ENCODE assay signal across 11 mouse cellular contexts in genomic region chr10:69020811-69021743, GRCm38 (mm10).
DNase-seq lines count a peak whose midpoint lies in the region; ATAC-seq and TF ChIP-seq lines count a peak whose summit lies in the region.
"Had no signal": no experiment of that assay in that cellular context is flagged by ENCODE, and none has a peak within 500 bp of the region (broad histone marks: within the 10 kb centered on the region; RNA-seq: fewer than 3 reads in every experiment).

No protein-coding gene starts in this region.

- no peak overlapping the region for H3K27ac ChIP-seq in heart, embryonic 16.5 days (ENCODE audit: low read length)
- no peak overlapping the region for H3K27ac ChIP-seq in intestine, postnatal 0 days (ENCODE audit: low read depth, low read length)
- H3K27ac ChIP-seq: kidney, embryonic 15.5 days; liver, embryonic 12.5 days had no signal

- no peaks in the 10 kb centered on the region for H3K27me3 ChIP-seq in heart, embryonic 16.5 days (ENCODE audit: control insufficient read depth, insufficient read depth, low read length)
- H3K27me3 ChIP-seq in intestine, postnatal 0 days (replicated peaks; ENCODE audit: control insufficient read depth, insufficient read depth, low read length) = no peaks in the 10 kb centered on the region
- H3K27me3 ChIP-seq: kidney, embryonic 15.5 days; liver, embryonic 12.5 days had no signal

- no peak overlapping the region for H3K9ac ChIP-seq in heart, embryonic 16.5 days (ENCODE audit: low read length)
- H3K9ac ChIP-seq in intestine, postnatal 0 days (ENCODE audit: low read depth, low read length) = no peak overlapping the region
- H3K9ac ChIP-seq: kidney, embryonic 15.5 days; liver, embryonic 12.5 days had no signal

- no peak for TF ChIP-seq CTCF in brain, embryonic 14.5 days (IDR thresholded peaks at IDR 0.05; ENCODE audit: borderline replicate concordance, extremely low read depth, insufficient read depth, insufficient read length)
- TF ChIP-seq CTCF in intestine, postnatal 0 days (IDR thresholded peaks at IDR 0.05; ENCODE audit: low read depth) = no peak

- ATAC-seq in heart, embryonic 16.5 days (replicated peaks; ENCODE audit: extremely low read depth, insufficient read depth, low FRiP score) = no peak
- ATAC-seq in intestine, postnatal 0 days = no peak
- ATAC-seq: liver, embryonic 12.5 days had no signal

- 0 out of 2 replicates have a peak, but pooled peaks cover 3% of the 10 kb centered on the region for H3K4me1 ChIP-seq in heart, embryonic 16.5 days (ENCODE audit: control insufficient read depth, insufficient read depth, low read length)
- H3K4me1 ChIP-seq in intestine, postnatal 0 days (replicated peaks; ENCODE audit: control insufficient read depth, insufficient read depth, low read length) = no peaks in the 10 kb centered on the region
- H3K4me1 ChIP-seq: liver, embryonic 12.5 days had no signal

- H3K9me3 ChIP-seq in heart, embryonic 16.5 days (replicated peaks; ENCODE audit: control insufficient read depth, low read length) = no peaks in the 10 kb centered on the region
- H3K9me3 ChIP-seq in intestine, postnatal 0 days (ENCODE audit: control insufficient read depth) = no peaks in the 10 kb centered on the region
- H3K9me3 ChIP-seq: kidney, embryonic 15.5 days; liver, embryonic 12.5 days had no signal

- TF ChIP-seq POLR2A in brain, embryonic 14.5 days (IDR thresholded peaks at IDR 0.05; ENCODE audit: borderline replicate concordance, extremely low read depth, insufficient read depth, insufficient read length, poor library complexity, severe bottlenecking) = no peak

- H3K4me2 ChIP-seq in heart, embryonic 16.5 days (ENCODE audit: low read depth, low read length) = 0 out of 2 replicates have a peak overlapping the region, but pooled peaks have one; percentile 26
- peak overlapping the region; percentile 40; the same call in 1 of the 2 replicates for H3K4me2 ChIP-seq in intestine, postnatal 0 days (replicated peaks; ENCODE audit: low read depth)
- H3K4me2 ChIP-seq: kidney, embryonic 15.5 days; liver, embryonic 12.5 days had no signal

- 75% methylated on average over 30 of the region's 30 CpGs for WGBS in heart, embryonic 16.5 days
- 69% methylated on average over 30 of the region's 30 CpGs for WGBS in intestine, postnatal 0 days

- intact Hi-C loops in heart, postnatal 36 days (cut with DNase I) = no loop called here

- H3K36me3 ChIP-seq in heart, embryonic 16.5 days (ENCODE audit: control insufficient read depth, insufficient read depth) = no peaks in the 10 kb centered on the region
- H3K36me3 ChIP-seq in intestine, postnatal 0 days (ENCODE audit: control insufficient read depth, insufficient read depth) = no peaks in the 10 kb centered on the region
- H3K36me3 ChIP-seq: kidney, embryonic 15.5 days; liver, embryonic 12.5 days had no signal

- DNase-seq in heart, postnatal 36 days = no peak
- peak; percentile 12 to 21 for DNase-seq in B cell, adult 2 months
- DNase-seq in brain, embryonic 14.5 days (ENCODE audit: low read depth) = peak; percentile 71
- DNase-seq in adrenal gland, postnatal 10 days = no peak
- no peak for DNase-seq in adrenal gland, adult 18-20 months (ENCODE audit: low spot score in 2 of 2)
- DNase-seq in gastrocnemius, postnatal 4 days (ENCODE audit: low spot score in 2 of 2) = no peak
- DNase-seq: lung, postnatal 36 days had no signal

- no peak overlapping the region for H3K4me3 ChIP-seq in heart, embryonic 16.5 days (ENCODE audit: low read length)
- no peak overlapping the region for H3K4me3 ChIP-seq in intestine, postnatal 0 days (ENCODE audit: low read depth, low read length)
- H3K4me3 ChIP-seq: kidney, embryonic 15.5 days; liver, embryonic 12.5 days had no signal

Comparison
In these comparisons a context has a peak if more than half of its experiments do, and no peak if none do; other contexts are left out.
1. DNase-seq: peak in B cell, adult 2 months (2 of 2) and brain, embryonic 14.5 days (single experiment); none in heart, postnatal 36 days (0 of 2), adrenal gland, postnatal 10 days (single experiment), adrenal gland, adult 18-20 months (0 of 2) and gastrocnemius, postnatal 4 days (0 of 2).